Mouse (Mus musculus) ZHBTc4 (cell line): ENCODE measurements at regions not wholly inside any gene's neighbourhood (a gene's known extent, or its start where the extent isn't known, plus 50 kb on each side); places are given as distances from the start of the nearest gene placed in this dataset.
"Not testable (repeated sequence)": the region's sequence is repeated elsewhere in the genome, so short reads cannot be mapped to it uniquely, and the experiment has no call there.

Experiments used
- DNase-seq: peaks from one replicate; pipeline ENCODE4 v3.0.0-alpha.2; 2011; ENCODE audit warnings: low read depth, low spot score

GRCm38 (mm10) chr7:69167456-69167855 is 418.4 kb upstream of the Arrdc4 start:
- DNase-seq: no peak

DNA sequence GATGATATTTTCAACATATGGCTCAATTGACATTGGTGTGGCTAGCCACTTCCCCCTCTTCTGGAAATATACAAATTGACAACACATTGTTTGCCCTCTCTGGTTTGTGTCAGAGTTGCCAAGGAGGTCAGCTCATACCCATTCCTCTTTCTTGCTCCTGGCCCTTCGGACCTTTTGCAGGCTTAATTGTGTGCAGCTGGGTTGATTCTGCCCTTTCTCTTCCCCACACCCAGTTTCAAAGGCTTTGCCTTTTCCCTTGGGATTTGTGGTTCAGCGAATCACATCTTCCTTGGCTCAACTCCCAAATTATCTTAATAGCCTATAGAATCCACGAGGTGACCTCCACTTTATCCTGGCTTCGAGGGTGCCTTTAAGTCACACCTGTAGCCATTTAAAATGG is 412.9 kb upstream of the Arrdc4 start:
- no peak for DNase-seq

DNA sequence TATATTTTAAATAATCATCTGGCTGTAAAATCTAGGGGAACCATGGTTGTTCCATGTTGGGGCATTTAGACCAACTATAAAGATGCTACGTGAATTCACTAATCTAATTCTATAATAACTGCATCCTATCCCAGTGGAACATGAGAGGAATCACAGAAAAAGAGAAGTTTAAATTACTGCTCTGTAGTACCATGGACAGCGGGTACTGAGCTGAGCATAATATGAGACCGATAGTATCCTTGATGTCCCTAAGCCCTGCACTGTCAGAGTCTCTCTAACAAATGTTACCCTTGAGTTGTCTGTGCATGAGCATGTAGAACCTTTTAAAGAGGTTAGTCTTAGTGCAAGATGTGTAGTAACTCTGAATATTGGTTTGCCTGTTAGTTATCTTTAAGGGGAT is 393.3 kb upstream of the Arrdc4 start:
- no peak for DNase-seq

DNA sequence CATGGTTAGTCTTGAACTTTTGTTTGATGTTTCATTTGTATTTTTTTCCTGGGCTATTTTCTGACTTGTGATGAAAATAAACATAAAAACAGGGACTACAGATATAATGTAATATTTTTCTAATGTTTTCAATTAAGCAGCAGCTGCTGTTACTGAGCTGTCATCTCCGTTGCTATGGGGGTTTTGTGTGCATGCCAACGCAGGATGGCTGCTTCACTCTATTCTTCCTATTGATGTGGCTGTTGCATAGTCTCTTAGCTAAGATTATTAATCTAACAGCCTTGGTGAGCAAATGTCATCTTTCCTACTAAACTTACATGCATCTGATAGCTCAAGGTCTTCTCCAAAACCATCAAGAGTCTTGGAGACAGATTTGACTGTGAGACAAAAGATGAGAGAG is 384.4 kb upstream of the Arrdc4 start:
- DNase-seq: no peak

DNA sequence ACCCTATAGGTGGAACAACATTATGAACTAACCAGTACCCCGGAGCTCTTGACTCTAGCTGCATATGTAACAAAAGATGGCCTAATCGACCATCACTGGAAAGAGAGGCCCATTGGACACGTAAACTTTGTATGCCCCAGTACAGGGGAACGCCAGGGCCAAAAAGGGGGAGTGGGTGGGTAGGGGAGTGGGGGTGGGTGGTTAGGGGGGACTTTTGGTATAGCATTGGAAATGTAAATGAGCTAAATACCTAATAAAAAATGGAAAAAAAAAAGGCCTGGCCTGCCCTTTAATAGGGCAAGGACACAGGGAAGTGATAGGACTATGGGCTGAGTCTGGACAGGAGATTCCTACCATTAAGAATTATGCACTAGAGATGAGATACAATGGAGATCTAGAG is 352.7 kb upstream of the Arrdc4 start:
- not testable (repeated sequence) for DNase-seq

GRCm38 (mm10) chr7:69097587-69098095 is 348.6 kb upstream of the Arrdc4 start:
- DNase-seq: no peak

DNA sequence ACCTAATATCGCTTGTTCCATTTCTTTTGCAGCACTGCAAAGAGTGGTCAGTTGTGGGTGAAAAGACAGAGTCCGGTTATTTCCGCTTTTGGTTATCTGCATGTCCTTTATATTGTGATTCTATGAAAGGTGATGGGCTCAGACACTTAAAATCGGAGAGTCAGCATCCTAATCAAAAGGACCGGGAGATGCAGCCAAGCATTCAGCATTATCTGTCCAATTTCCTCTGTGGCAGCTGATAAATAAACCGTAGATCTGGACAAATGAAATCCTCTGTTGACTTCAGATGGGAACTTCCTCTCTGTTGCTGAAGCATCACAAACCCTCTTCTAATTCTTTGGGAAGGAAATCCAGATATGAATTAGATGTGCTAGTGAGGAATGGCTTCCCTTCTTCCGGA is 325.7 kb upstream of the Arrdc4 start:
- no peak for DNase-seq

DNA sequence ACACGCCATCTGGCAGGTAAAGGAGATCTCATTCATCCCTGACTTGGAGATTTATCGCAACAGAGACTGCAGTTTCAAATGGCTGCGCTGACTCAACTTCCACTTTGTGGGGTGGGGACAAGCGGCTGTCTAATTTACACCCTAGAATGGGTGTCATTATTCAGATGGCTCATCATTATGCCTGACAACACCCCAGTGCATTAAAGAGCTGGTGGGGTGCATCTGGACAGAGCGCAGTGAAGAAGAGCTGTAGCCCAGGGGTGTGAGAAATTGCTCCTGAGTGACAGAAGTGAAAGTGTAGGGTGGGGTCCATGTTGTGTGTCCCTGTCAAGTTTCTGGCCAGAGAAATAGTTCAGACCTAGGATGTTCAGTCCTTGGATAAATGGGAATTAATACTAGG is 314.0 kb upstream of the Arrdc4 start:
- DNase-seq: no peak

DNA sequence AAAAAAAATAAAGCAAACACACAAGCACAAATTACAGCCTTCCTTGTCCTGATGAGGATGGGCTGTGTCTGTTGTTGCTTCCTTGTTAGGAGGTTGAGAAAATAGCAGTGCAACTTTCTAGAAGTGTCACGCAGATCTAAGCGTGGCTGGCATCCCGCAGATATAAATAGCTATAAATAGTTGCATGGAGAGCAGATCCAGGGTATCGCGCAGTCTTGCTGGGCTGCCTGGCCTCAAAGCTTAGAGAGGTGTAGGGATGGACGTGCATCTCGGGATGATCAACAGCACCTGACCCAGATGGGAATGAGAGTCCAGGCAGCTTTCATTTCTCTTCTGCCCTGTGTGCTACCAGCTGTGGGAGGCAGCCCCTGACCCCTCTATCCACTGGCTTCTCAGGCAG is 313.5 kb upstream of the Arrdc4 start:
- no peak for DNase-seq

- DNase-seq: no peak
Observed at GRCm38 (mm10) chr7:69062094-69062493, 313.1 kb upstream of the Arrdc4 start.

GRCm38 (mm10) chr7:69061242-69061641 is 312.2 kb upstream of the Arrdc4 start:
- no peak for DNase-seq

- DNase-seq: no peak
Observed at GRCm38 (mm10) chr7:69016575-69016974, 267.5 kb upstream of the Arrdc4 start.

DNA sequence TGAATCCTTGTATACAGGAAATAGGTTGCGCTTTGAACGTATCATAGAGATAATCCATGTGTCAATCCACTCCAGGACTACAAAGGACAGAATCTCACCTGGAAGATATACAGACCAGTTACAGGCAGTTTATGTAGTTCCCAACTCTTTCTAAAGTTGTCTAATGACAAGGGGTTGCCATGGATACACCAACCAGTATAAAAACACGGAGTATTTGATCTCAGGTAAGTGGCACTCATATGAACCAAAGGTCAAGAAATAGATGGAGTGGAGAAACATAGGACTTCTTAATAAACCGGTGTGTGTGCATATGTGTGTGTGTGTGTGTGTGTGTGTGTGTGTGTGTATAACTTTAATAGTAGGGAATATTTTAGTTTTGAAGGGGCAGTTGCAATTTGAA is 266.0 kb upstream of the Arrdc4 start:
- DNase-seq: no peak

DNA sequence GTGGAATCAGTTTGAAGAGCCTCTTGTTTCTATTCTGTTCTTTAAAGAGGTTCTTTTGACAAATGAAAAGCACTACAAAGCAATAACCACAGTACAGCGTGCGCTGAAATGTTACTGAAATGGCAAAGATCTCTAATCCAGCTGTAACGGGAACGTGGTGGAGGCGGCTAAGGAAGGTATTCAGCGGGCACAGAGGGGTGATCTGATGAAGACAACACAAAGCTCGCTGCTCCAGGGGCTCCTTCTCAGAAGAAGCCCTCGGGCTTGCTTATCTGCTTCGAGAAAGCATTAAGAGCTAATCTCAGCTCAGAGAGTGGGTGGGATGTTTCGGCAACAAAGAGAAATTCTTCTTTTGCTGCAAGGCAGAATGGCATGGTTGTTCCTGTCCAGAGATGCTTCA is 258.2 kb upstream of the Arrdc4 start:
- no peak for DNase-seq

DNA sequence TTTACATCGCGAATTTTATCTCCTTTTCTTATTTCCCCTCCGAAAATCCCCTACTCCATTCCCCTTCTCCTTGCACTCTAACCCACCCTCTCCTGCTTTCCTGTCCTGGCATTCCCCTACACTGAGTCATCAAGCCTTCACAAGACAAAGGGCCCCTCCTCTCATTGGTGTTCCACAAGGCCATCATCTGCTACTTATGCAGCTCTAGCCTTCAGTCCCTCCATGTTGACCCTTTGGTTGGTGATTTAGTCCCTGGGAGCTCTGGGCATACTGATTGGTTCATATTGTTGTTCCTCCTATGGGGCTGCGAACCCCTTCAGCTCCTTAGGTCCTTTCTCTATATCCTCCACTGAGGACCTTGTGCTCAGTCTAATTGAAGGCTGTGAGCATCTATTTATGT is 239.0 kb upstream of the Arrdc4 start:
- DNase-seq: no peak

DNA sequence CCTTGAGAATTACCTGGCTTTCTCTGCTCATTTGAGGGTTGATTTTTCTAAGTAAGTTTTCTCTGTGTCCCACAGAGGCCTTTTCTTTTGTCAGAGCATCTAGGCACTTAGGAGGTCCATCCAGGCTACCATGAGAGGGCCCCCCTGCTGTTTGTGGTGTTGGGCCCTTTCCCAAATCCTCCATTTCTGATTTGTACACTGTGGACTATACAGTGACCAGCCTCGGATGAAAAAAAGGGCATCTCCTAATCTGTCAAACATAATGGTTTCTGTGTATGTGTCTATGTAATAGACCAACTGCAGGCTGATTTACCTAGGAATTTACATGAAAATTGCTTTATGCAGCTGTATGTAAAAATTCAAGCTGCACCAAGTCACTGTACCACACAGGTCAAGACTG is 234.9 kb upstream of the Arrdc4 start:
- DNase-seq: no peak

DNA sequence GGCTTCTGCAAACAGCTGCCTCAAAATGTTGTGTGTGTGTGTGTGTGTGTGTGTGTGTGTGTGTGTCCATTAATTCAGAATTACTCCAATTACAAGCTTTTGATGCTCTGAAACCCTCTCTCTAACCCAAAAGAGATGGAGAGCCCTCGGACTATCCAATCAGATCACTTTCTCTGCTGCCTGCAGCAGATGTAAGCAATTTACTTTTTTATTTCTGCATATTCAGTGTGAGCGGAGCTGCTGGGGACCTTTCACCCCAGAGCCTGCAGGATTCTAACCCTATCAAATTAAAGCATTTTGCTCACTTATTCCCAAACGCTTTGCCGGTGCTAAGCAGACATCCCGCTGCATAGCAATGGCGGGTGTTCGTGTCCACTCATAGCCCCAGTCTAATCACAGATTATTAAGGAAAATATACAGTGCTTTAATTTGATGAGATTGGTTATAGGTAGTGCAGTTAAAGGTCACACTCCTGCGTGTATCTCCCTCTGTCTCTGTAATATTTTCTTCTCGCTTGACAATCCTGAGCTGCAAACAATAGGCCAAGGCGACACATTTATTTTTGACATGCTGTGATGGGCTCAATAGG is 234.0 kb upstream of the Arrdc4 start:
- no peak for DNase-seq

GRCm38 (mm10) chr7:68978576-68978975 is 229.5 kb upstream of the Arrdc4 start:
- DNase-seq: no peak

- DNase-seq: peak; percentile 18
Observed at GRCm38 (mm10) chr7:68976813-68977752, 228.0 kb upstream of the Arrdc4 start.

GRCm38 (mm10) chr7:68975956-68976355 is 226.9 kb upstream of the Arrdc4 start:
- DNase-seq: no peak

- DNase-seq: no peak
Observed at GRCm38 (mm10) chr7:68975580-68975894, 226.5 kb upstream of the Arrdc4 start.

DNA sequence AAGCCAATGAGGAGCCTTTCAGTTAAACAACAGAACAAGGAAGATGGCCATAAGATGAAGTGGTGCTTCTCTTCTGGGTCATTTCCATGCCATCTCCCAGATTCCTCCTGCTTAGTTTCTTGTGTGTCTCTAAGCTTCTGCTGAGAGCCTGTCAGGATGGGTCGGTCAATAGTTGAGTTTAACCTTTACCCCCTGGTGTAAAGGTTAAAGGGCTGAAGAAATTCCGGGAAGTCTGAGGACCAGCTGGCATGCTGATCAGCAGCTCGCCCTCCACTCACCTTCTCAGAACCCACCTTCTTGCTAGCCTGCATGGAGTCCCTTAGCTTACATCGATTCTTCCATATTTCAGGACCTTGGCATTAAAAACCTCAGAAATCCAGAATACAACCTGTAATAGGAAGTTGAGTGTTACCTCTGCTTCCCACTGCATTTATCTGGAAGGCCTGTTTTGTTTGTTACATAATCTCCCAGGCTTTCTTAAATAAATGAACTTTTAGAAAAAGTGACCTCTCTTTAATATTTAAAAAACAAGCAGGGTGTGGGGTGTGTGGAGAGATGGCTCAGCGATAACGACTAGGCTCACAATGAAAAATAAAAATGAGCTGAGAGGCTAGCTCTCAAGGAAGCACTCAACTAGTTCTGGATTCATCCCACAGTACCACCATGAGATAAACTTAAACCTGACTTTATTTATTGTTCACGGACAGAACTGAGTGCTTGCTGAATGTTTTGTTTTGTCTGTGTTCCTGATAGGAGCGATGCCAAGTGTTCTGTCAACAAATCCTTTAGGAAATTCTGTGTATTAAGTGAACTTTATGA is 225.9 kb upstream of the Arrdc4 start:
- DNase-seq: peak; percentile 23
